Mouse (Mus musculus) bone marrow macrophage, adult 2 months (primary cell): ENCODE results near the gene Gm4869.

Experiments used
- CTCF ChIP-seq: IDR thresholded peaks from 2 replicates; pipeline ENCODE4 v1.5.1; 2012; ENCODE audit warnings: low read depth, mild to moderate bottlenecking, low read length, moderate library complexity
- POLR2A ChIP-seq: IDR thresholded peaks from 2 replicates; pipeline ENCODE4 v1.6.1; 2012; ENCODE audit warnings: mild to moderate bottlenecking, low read depth, low read length, borderline replicate concordance

DNA sequence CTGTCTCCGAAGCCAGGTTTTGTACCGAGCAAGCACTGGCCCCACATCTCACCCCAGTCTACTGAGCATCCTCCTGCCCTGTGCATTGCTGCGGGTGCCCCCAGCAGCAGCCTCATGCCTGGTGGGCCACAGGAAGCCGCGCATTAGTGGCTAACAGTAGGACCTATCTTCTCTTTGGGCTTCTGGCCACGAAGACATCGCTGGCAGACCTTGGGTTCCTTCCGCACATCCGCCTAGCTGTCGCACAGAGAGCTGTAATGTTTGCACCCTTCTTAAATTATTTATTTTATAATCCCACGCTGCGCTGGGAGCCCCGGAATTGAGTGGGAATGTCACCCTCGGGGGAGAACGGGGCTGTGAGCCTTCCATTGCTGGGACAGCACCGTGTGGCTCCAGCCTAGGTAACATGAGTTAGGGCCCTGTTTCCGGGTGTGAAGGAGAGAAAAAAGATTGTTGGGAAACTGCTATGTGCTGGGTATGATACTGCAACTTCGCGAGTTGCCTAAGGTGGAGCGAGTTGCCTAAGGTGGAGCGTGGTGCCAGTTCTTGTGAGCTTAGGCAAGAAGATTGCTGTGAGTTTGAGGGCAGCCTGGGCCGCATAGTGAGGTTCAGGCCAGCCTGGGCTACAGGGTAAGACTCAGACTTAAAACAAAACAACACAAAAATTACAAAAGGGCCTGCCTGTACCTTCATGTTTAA, 60.8 kb downstream of the Gm4869 start:
- no peak for TF ChIP-seq POLR2A
- no peak for TF ChIP-seq CTCF
